ENCODE assay signal across 15 mouse cellular contexts in genomic region chr10:77629970-77630369, GRCm38 (mm10). TPM values are rescaled to one million over a fixed set of nuclear protein-coding genes. Genes with fewer than 3 reads are reported as not detected.
DNase-seq lines count a peak whose midpoint lies in the region; ATAC-seq and TF ChIP-seq lines count a peak whose summit lies in the region.
"Had no signal": no experiment of that assay in that cellular context is flagged by ENCODE, and none has a peak within 500 bp of the region (broad histone marks: within the 10 kb centered on the region; RNA-seq: fewer than 3 reads in every experiment).

No protein-coding gene starts in this region.

- no peak for TF ChIP-seq POLR2A in kidney, adult 2 months (IDR thresholded peaks at IDR 0.05; ENCODE audit: low read depth, low read length)
- no peak for TF ChIP-seq POLR2A in testis, adult 2 months (IDR thresholded peaks at IDR 0.05; ENCODE audit: control insufficient read depth, low read depth, low read length)

- H3K4me2 ChIP-seq in stomach, postnatal 0 days (replicated peaks; ENCODE audit: low read depth) = no peak overlapping the region

- no peak for TF ChIP-seq EP300 in stomach, postnatal 0 days (optimal IDR thresholded peaks at IDR 0.05)

- peak; percentile 49 for TF ChIP-seq CTCF in kidney, adult 2 months (conservative IDR thresholded peaks at IDR 0.05; ENCODE audit: insufficient read depth, insufficient read length, low read depth, low read length)
- no peak for TF ChIP-seq CTCF in testis, adult 2 months (IDR thresholded peaks at IDR 0.05; ENCODE audit: control insufficient read depth, insufficient read depth, insufficient replicate concordance, low read depth, low read length)
- peak; percentile 66 for TF ChIP-seq CTCF in stomach, postnatal 0 days (IDR thresholded peaks at IDR 0.05; ENCODE audit: low read depth)

- H3K9me3 ChIP-seq in stomach, postnatal 0 days (ENCODE audit: control insufficient read depth, low read length) = no peaks in the 10 kb centered on the region

- peak; percentile 33 for DNase-seq in kidney, adult 2 months
- DNase-seq in kidney, adult 9 months = no peak
- DNase-seq in testis, postnatal 14 days (ENCODE audit: low spot score) = no peak
- DNase-seq in T-cell, adult 2 months (ENCODE audit: low spot score) = peak; percentile 20
- peak; percentile 39 for DNase-seq in stomach, postnatal 0 days (ENCODE audit: low spot score)
- DNase-seq in urinary bladder, postnatal 4 days (ENCODE audit: low spot score in 2 of 2) = no peak
- no peak for DNase-seq in layer of hippocampus, postnatal 10 days (ENCODE audit: low spot score in 2 of 2)
- DNase-seq: cerebellum, adult 8-10 months; kidney, postnatal 4 days; midbrain, embryonic 14.5 days had no signal

- H3K9ac ChIP-seq in stomach, postnatal 0 days (ENCODE audit: low read length) = no peak overlapping the region

- H3K36me3 ChIP-seq in kidney, adult 2 months (ENCODE audit: control insufficient read depth, insufficient read depth, low read length) = no peaks in the 10 kb centered on the region
- peaks cover 2% of the 10 kb centered on the region; the same call in 1 of the 2 replicates for H3K36me3 ChIP-seq in testis, adult 2 months (ENCODE audit: control insufficient read depth, insufficient read depth, low read length)
- peaks cover 9% of the 10 kb centered on the region for H3K36me3 ChIP-seq in stomach, postnatal 0 days (ENCODE audit: control insufficient read depth, insufficient read depth, low read length)

- no peak for ATAC-seq in stomach, postnatal 0 days (ENCODE audit: low FRiP score, low TSS enrichment)
- ATAC-seq: Patski had no signal

- no peaks in the 10 kb centered on the region for H3K27me3 ChIP-seq in kidney, adult 2 months (replicated peaks; ENCODE audit: control insufficient read depth, insufficient read depth, low read length)
- H3K27me3 ChIP-seq in testis, adult 2 months (ENCODE audit: control insufficient read depth, insufficient read depth, low read length) = no peaks in the 10 kb centered on the region
- no peaks in the 10 kb centered on the region for H3K27me3 ChIP-seq in stomach, postnatal 0 days (ENCODE audit: control insufficient read depth, insufficient read depth, low read length)
- H3K27me3 ChIP-seq: Patski had no signal

- no peak overlapping the region for H3K27ac ChIP-seq in kidney, adult 2 months (ENCODE audit: insufficient read depth, low read depth, low read length)
- 0 out of 2 replicates have a peak overlapping the region, but pooled peaks have one; percentile 43 for H3K27ac ChIP-seq in testis, adult 2 months (ENCODE audit: control insufficient read depth, insufficient read depth, low read depth, low read length)
- H3K27ac ChIP-seq in stomach, postnatal 0 days (replicated peaks) = no peak overlapping the region

- WGBS in kidney, adult 2 months = 60% methylated on average over 1 of the region's 1 CpGs
- 94% methylated on average over 1 of the region's 1 CpGs for WGBS in stomach, postnatal 0 days

- peaks cover 23% of the 10 kb centered on the region for H3K4me1 ChIP-seq in kidney, adult 2 months (ENCODE audit: control insufficient read depth, insufficient read depth, low read length)
- peaks cover 4% of the 10 kb centered on the region for H3K4me1 ChIP-seq in testis, adult 2 months (ENCODE audit: control insufficient read depth, insufficient read depth, low read length)
- H3K4me1 ChIP-seq in stomach, postnatal 0 days (replicated peaks; ENCODE audit: control insufficient read depth, insufficient read depth) = peaks cover 10% of the 10 kb centered on the region; the same call in 1 of the 2 replicates

- no peak overlapping the region for H3K4me3 ChIP-seq in kidney, adult 2 months (ENCODE audit: insufficient read depth, low read depth, low read length)
- peak overlapping the region; percentile 28 for H3K4me3 ChIP-seq in testis, adult 2 months (ENCODE audit: control insufficient read depth, low read depth, low read length)
- no peak overlapping the region for H3K4me3 ChIP-seq in stomach, postnatal 0 days (ENCODE audit: low read depth, low read length)

RNA-seq across cellular contexts. Expression of gene Ube2g2, which starts 7.9 kb away (rescaled TPM):
- polyA plus RNA-seq in kidney, adult 2 months (2012; rRNA removed) = 29.9 and 33.8 TPM in 2 replicates
- polyA plus RNA-seq in testis, adult 2 months (2012; rRNA removed) = 66.1 and 70.3 TPM in 2 replicates
- polyA plus RNA-seq in stomach, postnatal 0 days (2015; fragmentation: Nextera tagmentation; extraction: Ambion mirVana) = 53.8 and 54.5 TPM in 2 replicates
- total RNA-seq in layer of hippocampus, postnatal 10 days (2021) = 10 to 100 TPM; 46.6 to 54.3 TPM

RNA-seq across cellular contexts. Expression of gene Gm49325, which starts 24.0 kb away (rescaled TPM):
- polyA plus RNA-seq in kidney, adult 2 months (2012; rRNA removed) = not detected in 2 replicates
- 0.72 TPM in 1 of 2 replicates, not detected in the other for polyA plus RNA-seq in testis, adult 2 months (2012; rRNA removed)
- polyA plus RNA-seq in stomach, postnatal 0 days (2015; fragmentation: Nextera tagmentation; extraction: Ambion mirVana) = 12.6 and 17.3 TPM in 2 replicates
- total RNA-seq in layer of hippocampus, postnatal 10 days (2021) = 10 to 100 TPM; 17.9 to 34.8 TPM
- total RNA-seq: neutrophil, adult 5-6 weeks had no signal
- polyA plus RNA-seq: hindbrain, embryonic 11.5 days; liver, embryonic 16.5 days had no signal

RNA-seq across cellular contexts. Expression of gene Sumo3, which starts 24.1 kb away (rescaled TPM):
- 241 and 269 TPM in 2 replicates for polyA plus RNA-seq in kidney, adult 2 months (2012; rRNA removed)
- polyA plus RNA-seq in testis, adult 2 months (2012; rRNA removed) = 83.1 and 88.6 TPM in 2 replicates
- polyA plus RNA-seq in stomach, postnatal 0 days (2015; fragmentation: Nextera tagmentation; extraction: Ambion mirVana) = 232 and 239 TPM in 2 replicates
- 100 to 1,000 TPM; 129 to 156 TPM for total RNA-seq in layer of hippocampus, postnatal 10 days (2021)

RNA-seq across cellular contexts. Expression of gene Pttg1ip, which starts 48.5 kb away (rescaled TPM):
- polyA plus RNA-seq in kidney, adult 2 months (2012; rRNA removed) = 321 and 342 TPM in 2 replicates
- 127 and 131 TPM in 2 replicates for polyA plus RNA-seq in testis, adult 2 months (2012; rRNA removed)
- polyA plus RNA-seq in stomach, postnatal 0 days (2015; fragmentation: Nextera tagmentation; extraction: Ambion mirVana) = 278 and 317 TPM in 2 replicates
- total RNA-seq in layer of hippocampus, postnatal 10 days (2021) = 10 to 100 TPM; 71.6 to 82.0 TPM

RNA-seq across cellular contexts. Expression of gene Tspear, which starts 56.4 kb away (rescaled TPM):
- 0.86 and 1.2 TPM in 2 replicates for polyA plus RNA-seq in kidney, adult 2 months (2012; rRNA removed)
- polyA plus RNA-seq in testis, adult 2 months (2012; rRNA removed) = 0.07 and 0.73 TPM in 2 replicates
- polyA plus RNA-seq in stomach, postnatal 0 days (2015; fragmentation: Nextera tagmentation; extraction: Ambion mirVana) = 0.67 and 0.74 TPM in 2 replicates
- not detected for total RNA-seq in layer of hippocampus, postnatal 10 days (2021)
- total RNA-seq: neutrophil, adult 5-6 weeks had no signal
- polyA plus RNA-seq: liver, embryonic 16.5 days; Patski had no signal

Comparison
In these comparisons a context has a peak if more than half of its experiments do, and no peak if none do; other contexts are left out.
1. DNase-seq: peak in kidney, adult 2 months (single experiment), T-cell, adult 2 months (single experiment) and stomach, postnatal 0 days (single experiment); none in kidney, adult 9 months (single experiment), testis, postnatal 14 days (single experiment), urinary bladder, postnatal 4 days (0 of 2) and layer of hippocampus, postnatal 10 days (0 of 2).